In the genomic region with DNA sequence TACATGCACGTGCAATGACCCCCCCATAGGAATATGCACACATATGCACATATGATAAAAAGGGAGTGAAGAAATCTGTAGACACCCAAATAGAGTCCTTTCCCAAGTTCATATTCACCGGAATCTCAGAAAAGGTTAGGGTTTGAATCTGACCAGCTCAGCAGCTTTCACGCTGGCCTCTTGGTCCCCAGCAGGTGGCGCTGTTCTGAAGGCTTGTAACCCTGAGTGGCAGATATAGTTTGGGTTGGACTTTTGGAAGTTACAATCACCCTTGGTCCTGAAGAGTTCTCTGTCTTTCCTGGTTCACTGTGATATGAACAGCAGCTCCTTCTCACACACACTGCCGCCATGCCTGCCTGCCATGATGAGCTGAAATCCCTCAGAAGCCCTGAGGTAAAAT, we compare ENCODE assay signal across 9 mouse cellular contexts. TPM values are rescaled to one million over a fixed set of nuclear protein-coding genes. Genes with fewer than 3 reads are reported as not detected.
DNase-seq lines count a peak whose midpoint lies in the region; ATAC-seq and TF ChIP-seq lines count a peak whose summit lies in the region.
"Had no signal": no experiment of that assay in that cellular context is flagged by ENCODE, and none has a peak within 500 bp of the region (broad histone marks: within the 10 kb centered on the region; RNA-seq: fewer than 3 reads in every experiment).

No protein-coding gene starts in this region.

- H3K27ac ChIP-seq in left cerebral cortex, adult 2 months, result no peak overlapping the region
- H3K27ac ChIP-seq in ES-E14 (ENCODE audit: insufficient read depth, low read depth, low read length, poor library complexity, severe bottlenecking), result no peak overlapping the region
- H3K27ac ChIP-seq in hindbrain, embryonic 16.5 days (ENCODE audit: low read depth, low read length), result no peak overlapping the region
- H3K27ac ChIP-seq: embryonic facial prominence, embryonic 12.5 days had no signal

- H3K4me1 ChIP-seq in ES-E14 (ENCODE audit: control insufficient read depth in 2 of 2, insufficient read depth in 2 of 2, low read length in 2 of 2, poor library complexity in 1 of 2), result no peaks in the 10 kb centered on the region
- H3K4me1 ChIP-seq in hindbrain, embryonic 16.5 days (ENCODE audit: control insufficient read depth, insufficient read depth, low read depth, low read length), result no peaks in the 10 kb centered on the region
- H3K4me1 ChIP-seq: embryonic facial prominence, embryonic 12.5 days had no signal

- H3K9me3 ChIP-seq in ES-E14 (ENCODE audit: control insufficient read depth, insufficient read depth, low read depth, low read length), result no peaks in the 10 kb centered on the region
- peaks cover 15% of the 10 kb centered on the region for H3K9me3 ChIP-seq in hindbrain, embryonic 16.5 days (ENCODE audit: control insufficient read depth, low read length)

- no peak for DNase-seq in left cerebral cortex, adult 2 months (ENCODE audit: extremely low spot score in 1 of 2, low spot score in 2 of 2)
- DNase-seq in left cerebral cortex, adult 9 months (ENCODE audit: low spot score in 2 of 2), result no peak
- peak; percentile 39 for DNase-seq in ES-E14 (ENCODE audit: low read depth, low spot score)
- DNase-seq in brain, embryonic 14.5 days (ENCODE audit: low read depth), result peak; percentile 25
- DNase-seq in natural killer cell, adult 2 months (ENCODE audit: low spot score in 2 of 2), result peak; percentile 46 to 48
- no peak for DNase-seq in cerebellum, adult 9-11 months

- TF ChIP-seq POLR2A in brain, embryonic 14.5 days (IDR thresholded peaks at IDR 0.05; ENCODE audit: borderline replicate concordance, extremely low read depth, insufficient read depth, insufficient read length, poor library complexity, severe bottlenecking), result no peak

- no peaks in the 10 kb centered on the region for H3K36me3 ChIP-seq in ES-E14 (ENCODE audit: control insufficient read depth, insufficient read depth, low read length, poor library complexity, severe bottlenecking)
- no peaks in the 10 kb centered on the region for H3K36me3 ChIP-seq in hindbrain, embryonic 16.5 days (ENCODE audit: control insufficient read depth, insufficient read depth, low read length)
- H3K36me3 ChIP-seq: embryonic facial prominence, embryonic 12.5 days had no signal

- H3K4me3 ChIP-seq in left cerebral cortex, adult 2 months, result no peak overlapping the region
- no peak overlapping the region for H3K4me3 ChIP-seq in ES-E14 (ENCODE audit: insufficient read depth in 1 of 2, low read depth in 1 of 2, low read length in 2 of 2, poor library complexity in 1 of 2, severe bottlenecking in 1 of 2)
- H3K4me3 ChIP-seq in hindbrain, embryonic 16.5 days (ENCODE audit: low read length), result no peak overlapping the region
- H3K4me3 ChIP-seq: embryonic facial prominence, embryonic 12.5 days had no signal

- in situ Hi-C loops in ES-E14 (cut with MboI; ENCODE audit: low sequenced_read_pairs in 2 of 2, unreplicated experiment in 2 of 2), result no loop called here

- intact Hi-C loops in left cerebral cortex, adult 2 months (cut with DNase I), result no loop called here

- no peak for ATAC-seq in hindbrain, embryonic 16.5 days
- no peak for ATAC-seq in erythroid progenitor cell, adult 5-6 weeks (replicated peaks; ENCODE audit: low FRiP score, poor library complexity, severe bottlenecking)

- no peaks in the 10 kb centered on the region for H3K27me3 ChIP-seq in hindbrain, embryonic 16.5 days (replicated peaks; ENCODE audit: control insufficient read depth, insufficient read depth, low read length)
- H3K27me3 ChIP-seq: embryonic facial prominence, embryonic 12.5 days had no signal

- H3K4me2 ChIP-seq in hindbrain, embryonic 16.5 days (ENCODE audit: low read length), result no peak overlapping the region
- H3K4me2 ChIP-seq: embryonic facial prominence, embryonic 12.5 days had no signal

- TF ChIP-seq CTCF in left cerebral cortex, adult 2 months (IDR thresholded peaks at IDR 0.05), result peak; percentile 58
- TF ChIP-seq CTCF in brain, embryonic 14.5 days (IDR thresholded peaks at IDR 0.05; ENCODE audit: borderline replicate concordance, extremely low read depth, insufficient read depth, insufficient read length), result peak; percentile 62

- no peak overlapping the region for H3K9ac ChIP-seq in ES-E14 (ENCODE audit: insufficient read depth, low read depth, low read length, poor library complexity, severe bottlenecking)
- no peak overlapping the region for H3K9ac ChIP-seq in hindbrain, embryonic 16.5 days (ENCODE audit: low read depth, low read length)
- H3K9ac ChIP-seq: embryonic facial prominence, embryonic 12.5 days had no signal

- WGBS in hindbrain, embryonic 16.5 days, result 59% methylated on average over 5 of the region's 5 CpGs

TF ChIP-seq in ES-E14, 5 proteins besides CTCF, POLR2A, EP300 and RAD21:
- no peak for TF ChIP-seq ZNF384 (IDR thresholded peaks at IDR 0.05; ENCODE audit: low read depth, low read length)
- TF ChIP-seq HCFC1 (IDR thresholded peaks at IDR 0.05; ENCODE audit: borderline replicate concordance, insufficient read depth, low read length), result no peak
- TF ChIP-seq CHD2 (IDR thresholded peaks at IDR 0.05; ENCODE audit: low read depth, low read length), result no peak
- TF ChIP-seq ZC3H11A (IDR thresholded peaks at IDR 0.05; ENCODE audit: borderline replicate concordance, low read depth, low read length), result peak; percentile 41; the same call in 1 of the 2 replicates
- TF ChIP-seq MAFK (IDR thresholded peaks at IDR 0.05; ENCODE audit: insufficient read depth, low read depth, low read length), result peak; percentile 73

RNA-seq across cellular contexts. Expression of a gene that starts 24.1 kb away (rescaled TPM):
- under 1 TPM; 0.18 to 0.33 TPM for total RNA-seq in left cerebral cortex, adult 2 months (2021)
- 0.42 and 1.2 TPM in 2 replicates for total RNA-seq in ES-E14 (2012; rRNA removed)
- 0.06 and 0.16 TPM in 2 replicates for polyA plus RNA-seq in brain, embryonic 14.5 days (2012; rRNA removed)
- polyA plus RNA-seq in hindbrain, embryonic 16.5 days (2015; fragmentation: Nextera tagmentation; extraction: Ambion mirVana), result 0.26 and 0.31 TPM in 2 replicates
- total RNA-seq in erythroid progenitor cell, adult 5-6 weeks (2015; ENCODE audit: low replicate concordance), result 1.7 and 1.8 TPM in 2 replicates
- 1.3 and 2.3 TPM in 2 replicates for total RNA-seq in erythroid progenitor cell, adult 5-6 weeks (2017; ENCODE audit: low replicate concordance)

Comparison
In these comparisons a context has a peak if more than half of its experiments do, and no peak if none do; other contexts are left out.
1. DNase-seq: peak in ES-E14 (single experiment), brain, embryonic 14.5 days (single experiment) and natural killer cell, adult 2 months (2 of 2); none in left cerebral cortex, adult 2 months (0 of 2), left cerebral cortex, adult 9 months (0 of 2) and cerebellum, adult 9-11 months (single experiment).